Mouse (Mus musculus) macrophage (primary cell): Measurements from ENCODE around the gene Pex11a. TPM values are rescaled to one million over a fixed set of nuclear protein-coding genes. Genes with fewer than 3 reads are reported as not detected.

ENCODE experiments used
- H3K27ac ChIP-seq: fragments of 350-480 bp; formaldehyde crosslinking; 2 replicates; pipeline ENCODE4 v1.9.0; 2021
- H3K36me3 ChIP-seq: fragments of 350-480 bp; formaldehyde crosslinking; 2 replicates; pipeline ENCODE4 v1.9.0; 2021; ENCODE audit errors: inconsistent target
- H3K4me3 ChIP-seq: fragments of 350-480 bp; formaldehyde crosslinking; 2 replicates; pipeline ENCODE4 v1.9.0; 2021; ENCODE audit errors: inconsistent target
- H3K79me2 ChIP-seq: fragments of 350-480 bp; formaldehyde crosslinking; 2 replicates; pipeline ENCODE4 v1.9.0; 2021; ENCODE audit errors: inconsistent target
- WGBS: methylation state at CpG from one replicate; pipeline ENCODE4 v1.1.7; 2026; ENCODE audit warnings: inconsistent platforms; ENCODE audit not compliant: missing documents; 5-methylcytosine and 5-hydroxymethylcytosine counted together
- polyA plus RNA-seq: library from polyadenylated mRNA; stranded (reverse); fragments of 250-400 nt; gene quantifications from 3 replicates; pipeline ENCODE4 v1.2.4, GENCODE M21; 2018; ENCODE audit warnings: inconsistent platforms

Pex11a gene
- polyA plus RNA-seq, 1 experiment from 2014 or later, result 5.4 TPM

DNA sequence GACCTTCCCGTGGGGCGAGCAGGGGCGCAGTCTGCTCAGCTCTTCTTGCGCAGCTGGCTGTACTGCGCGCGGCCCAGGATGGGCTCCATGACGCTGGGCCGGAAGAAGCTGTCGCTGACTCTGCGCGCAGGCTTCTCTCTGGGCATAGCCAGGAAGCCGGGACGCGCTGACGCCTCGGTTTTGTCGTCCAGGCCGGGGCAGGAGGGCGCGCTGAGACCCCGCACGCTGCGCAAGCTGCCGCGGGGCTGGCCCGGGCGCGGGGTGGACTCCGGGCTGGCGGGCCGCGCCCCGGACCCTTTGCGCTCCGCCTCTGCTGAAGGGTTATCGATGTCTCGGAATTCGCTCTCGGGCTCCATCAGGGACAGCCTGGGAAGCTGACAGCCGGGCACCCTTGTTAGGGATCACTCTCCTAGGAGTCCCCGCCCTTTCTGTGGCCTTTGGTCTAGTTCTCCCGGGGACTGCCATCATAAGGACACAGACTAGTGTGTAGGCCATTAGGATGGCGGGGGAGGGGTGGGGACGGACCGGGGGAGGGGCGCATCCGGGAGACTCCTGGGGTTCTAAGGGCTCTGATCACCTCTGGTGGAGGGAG, 21.4 kb downstream of the Pex11a start:
- no peaks in the 10 kb centered on the region for H3K79me2 ChIP-seq
- no peak overlapping the region for H3K27ac ChIP-seq
- WGBS, result 2% methylated on average over 48 of the region's 48 CpGs
- peak overlapping the region; percentile 15; the same call in 1 of the 2 replicates for H3K4me3 ChIP-seq
- H3K36me3 ChIP-seq, result no peaks in the 10 kb centered on the region

DNA sequence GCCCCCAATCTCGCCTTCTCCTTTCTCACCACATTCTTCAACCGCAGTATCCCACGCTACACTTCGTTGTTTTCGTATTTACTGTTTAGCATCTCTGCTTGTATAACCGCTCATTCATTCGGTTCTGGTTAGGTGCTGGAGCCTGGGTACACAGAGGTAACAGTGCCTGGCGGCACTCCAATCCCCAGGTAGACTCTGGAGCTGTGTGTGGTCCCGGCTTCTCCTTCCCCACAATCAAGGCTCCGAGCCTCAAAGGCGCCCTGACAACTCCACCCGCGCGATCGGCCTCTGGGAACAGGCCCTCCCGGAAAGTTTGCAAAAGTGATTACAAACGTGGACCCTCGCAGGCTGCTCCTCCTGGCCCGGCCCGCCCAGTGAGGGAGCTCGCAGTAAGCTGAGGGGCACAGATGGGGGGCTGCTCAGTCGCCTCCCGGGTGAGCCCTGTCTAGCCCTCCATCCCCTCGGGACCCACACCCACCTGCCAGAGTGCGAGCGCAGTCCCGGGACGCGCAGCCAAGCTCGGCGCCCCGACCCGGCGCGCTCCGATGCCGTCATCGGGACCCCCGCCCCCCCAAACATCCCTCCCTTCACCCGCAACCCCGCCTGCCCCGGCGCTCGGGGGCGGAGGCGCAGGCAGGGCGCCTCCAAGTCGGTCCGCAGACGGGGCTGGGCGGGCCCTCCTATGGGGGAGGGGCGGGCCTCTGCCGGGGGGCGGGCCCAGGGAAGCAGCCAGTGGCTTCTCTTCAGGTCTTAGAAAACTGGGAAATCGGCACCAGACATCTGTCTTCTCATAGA, 27.5 kb downstream of the Pex11a start, which contains the start of gene Kif7:
TSS of gene Kif7 (minus strand) at position 534 of the 795 bp plus-strand sequence.
- 3% methylated on average over 44 of the region's 55 CpGs for WGBS
- no peaks in the 10 kb centered on the region for H3K79me2 ChIP-seq
- H3K4me3 ChIP-seq, result peak within 1 kb of the TSS; percentile 34
- no peaks in the 10 kb centered on the region for H3K36me3 ChIP-seq
- no peak within 1 kb of the TSS for H3K27ac ChIP-seq

DNA sequence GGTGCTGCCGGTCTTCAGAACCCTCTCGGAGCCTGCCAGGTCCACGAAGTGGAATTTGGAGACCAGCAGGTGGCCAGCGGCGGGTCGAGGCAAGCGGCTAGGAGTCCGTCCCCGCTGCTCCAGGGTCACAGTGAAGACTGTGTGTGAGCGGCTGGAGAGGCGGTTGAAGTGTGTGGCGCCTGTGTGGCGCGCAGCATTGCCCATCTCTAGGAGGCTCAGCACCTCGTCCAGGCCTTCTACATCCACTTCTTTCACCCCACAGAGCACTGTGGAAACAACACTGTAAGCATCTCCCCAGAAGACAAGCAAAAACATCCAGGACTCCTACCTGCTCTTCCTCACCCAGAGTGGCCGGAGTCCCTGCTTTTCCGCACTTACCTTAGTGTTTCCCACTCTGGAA, 32.1 kb downstream of the Pex11a start:
- no peaks in the 10 kb centered on the region for H3K79me2 ChIP-seq
- H3K27ac ChIP-seq, result no peak overlapping the region
- H3K36me3 ChIP-seq, result no peaks in the 10 kb centered on the region
- 85% methylated on average over 17 of the region's 17 CpGs for WGBS
- H3K4me3 ChIP-seq, result no peak overlapping the region

DNA sequence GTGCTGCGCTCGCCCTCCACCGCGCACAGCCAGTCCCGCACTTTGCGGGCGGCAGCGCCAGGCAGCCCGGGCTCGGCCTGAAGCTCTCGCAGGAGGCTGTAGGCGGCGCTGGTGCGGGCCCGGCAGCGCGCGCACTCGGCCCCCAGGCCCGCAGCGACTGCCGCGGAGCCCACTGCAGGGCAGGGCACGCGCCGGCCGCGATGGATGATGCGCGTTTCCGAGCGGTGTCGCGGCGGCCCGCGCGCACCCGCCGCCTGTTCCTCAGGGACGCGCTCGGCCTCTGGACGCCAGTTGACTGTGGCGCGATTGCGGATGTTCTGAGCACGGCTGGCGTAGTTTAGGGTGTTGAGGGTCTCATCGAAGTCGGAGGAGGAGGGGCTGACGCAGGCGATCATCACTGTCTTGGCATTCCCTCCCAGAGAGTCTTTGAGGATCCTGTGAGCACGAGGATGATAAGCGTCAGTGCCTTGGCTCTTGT, 32.8 kb downstream of the Pex11a start:
- H3K36me3 ChIP-seq, result no peaks in the 10 kb centered on the region
- H3K4me3 ChIP-seq, result no peak overlapping the region
- H3K27ac ChIP-seq, result no peak overlapping the region
- 17% methylated on average over 53 of the region's 55 CpGs for whole genome bisulfite sequencing
- no peaks in the 10 kb centered on the region for H3K79me2 ChIP-seq

DNA sequence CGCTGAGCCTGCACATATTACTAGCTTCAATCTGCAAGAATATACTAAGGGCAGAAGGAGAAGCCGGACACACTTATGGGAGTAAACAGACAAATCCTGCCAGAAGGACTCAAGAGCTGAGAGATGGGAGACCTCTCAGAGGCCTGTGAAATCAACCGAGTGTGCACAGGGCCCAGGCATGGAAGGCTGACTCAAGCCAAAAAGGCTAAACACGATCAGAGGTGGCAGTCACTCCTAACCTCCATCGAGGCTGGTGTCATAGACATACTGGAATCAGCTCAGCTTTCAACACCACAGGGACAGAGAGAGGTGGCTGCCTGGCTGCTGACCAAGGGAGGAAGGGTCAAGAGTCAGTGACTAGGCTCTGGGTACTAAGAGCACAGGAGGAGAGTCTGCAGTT, 37.7 kb downstream of the Pex11a start:
- no peaks in the 10 kb centered on the region for H3K36me3 ChIP-seq

DNA sequence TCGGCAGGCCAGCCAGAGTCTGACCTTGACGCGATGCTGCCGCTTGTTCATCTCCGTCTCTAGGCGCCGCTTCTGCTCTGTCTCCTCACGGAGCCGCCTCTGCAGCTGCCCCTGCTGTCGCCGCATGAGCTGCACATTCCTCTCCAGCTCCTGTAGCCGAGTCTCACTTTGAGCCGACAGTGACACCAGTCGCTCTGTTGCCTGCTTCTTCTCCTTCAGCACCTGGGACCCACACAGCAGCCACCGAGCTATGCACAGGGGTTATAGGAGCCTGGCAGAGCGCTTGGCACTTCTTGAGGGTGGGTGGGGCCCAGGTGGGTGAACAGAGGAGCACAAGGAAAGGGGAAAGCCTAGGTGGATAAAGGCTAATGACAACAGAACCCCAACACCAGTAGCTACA, 40.2 kb downstream of the Pex11a start:
- Histone ChIP-seq H3K36me3 (no peaks in the 10 kb centered on the region), H3K27ac (no peak overlapping the region), H3K79me2 (no peaks in the 10 kb centered on the region), H3K4me3 (no peak overlapping the region)
- 96% methylated on average over 16 of the region's 16 CpGs for WGBS

More for the DNA sequence above, 37.7 kb downstream of the Pex11a start:
- no peak overlapping the region for H3K4me3 ChIP-seq
- H3K79me2 ChIP-seq, result no peaks in the 10 kb centered on the region
- WGBS, result 86% methylated on average over 5 of the region's 5 CpGs
- H3K27ac ChIP-seq, result no peak overlapping the region

DNA sequence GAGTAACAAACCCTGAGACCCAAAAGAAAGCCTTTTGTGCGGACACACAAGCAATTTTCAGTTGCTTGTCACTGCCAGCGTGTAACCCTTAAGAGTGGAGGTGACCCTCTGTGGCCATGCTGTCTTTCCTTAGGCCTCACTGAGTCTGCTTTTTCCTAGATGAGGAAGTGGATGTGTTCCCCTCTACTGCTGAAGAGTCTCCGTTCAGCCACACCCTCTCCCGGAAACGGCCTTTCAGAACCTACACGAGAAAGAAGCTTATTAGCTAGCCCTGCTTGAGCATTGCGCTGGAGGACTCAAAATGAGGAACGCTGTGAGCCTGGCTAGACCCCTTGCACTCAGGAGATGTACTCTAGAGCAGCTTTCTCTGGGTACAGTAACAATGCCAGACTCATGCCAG, 46.4 kb downstream of the Pex11a start:
- Histone ChIP-seq H3K27ac (no peak overlapping the region), H3K36me3 (no peaks in the 10 kb centered on the region)
- 73% methylated on average over 8 of the region's 8 CpGs for WGBS

More for the DNA sequence above, 46.4 kb downstream of the Pex11a start:
- Histone ChIP-seq H3K4me3 (no peak overlapping the region), H3K79me2 (no peaks in the 10 kb centered on the region)

Other genes starting within 250 kb of the Pex11a start
- not detected in 3 replicates for gene Rhcg, start 125.5 kb downstream of the Pex11a start, polyA plus RNA-seq
- 0.12 to 2.8 TPM (median 1.6 TPM) in 3 replicates for gene Ticrr, start 82.9 kb downstream of the Pex11a start, polyA plus RNA-seq
- 0.44 to 1.3 TPM (median 0.49 TPM) in 3 replicates for gene Kif7, start 27.4 kb downstream of the Pex11a start, polyA plus RNA-seq
- gene Plin1, start 10.2 kb downstream of the Pex11a start, polyA plus RNA-seq, result not detected in 3 replicates
- 0.06 TPM in 1 of 3 replicates, not detected in the others for gene Wdr93, start within 50 bp of the Pex11a start, polyA plus RNA-seq
- gene Mesp1, start 50.7 kb upstream of the Pex11a start, polyA plus RNA-seq, result not detected in 3 replicates
- 0.12 TPM in 1 of 3 replicates, not detected in the others for gene Mesp2, start 67.6 kb upstream of the Pex11a start, polyA plus RNA-seq
- gene Anpep, start 117.9 kb upstream of the Pex11a start, polyA plus RNA-seq, result 640 to 2,077 TPM (median 1,213 TPM) in 3 replicates
- 9.2 to 13.3 TPM (median 12.1 TPM) in 3 replicates for gene Ap3s2, start 177.5 kb upstream of the Pex11a start, polyA plus RNA-seq
- 3.9 to 6.0 TPM (median 5.8 TPM) in 3 replicates for gene Arpin, start 192.2 kb upstream of the Pex11a start, polyA plus RNA-seq